Mouse (Mus musculus): ENCODE results near the gene Scgb2b15.
"Not testable (repeated sequence)": the region's sequence is repeated elsewhere in the genome, so short reads cannot be mapped to it uniquely, and the experiment has no call there.

The Scgb2b15 gene

DNA sequence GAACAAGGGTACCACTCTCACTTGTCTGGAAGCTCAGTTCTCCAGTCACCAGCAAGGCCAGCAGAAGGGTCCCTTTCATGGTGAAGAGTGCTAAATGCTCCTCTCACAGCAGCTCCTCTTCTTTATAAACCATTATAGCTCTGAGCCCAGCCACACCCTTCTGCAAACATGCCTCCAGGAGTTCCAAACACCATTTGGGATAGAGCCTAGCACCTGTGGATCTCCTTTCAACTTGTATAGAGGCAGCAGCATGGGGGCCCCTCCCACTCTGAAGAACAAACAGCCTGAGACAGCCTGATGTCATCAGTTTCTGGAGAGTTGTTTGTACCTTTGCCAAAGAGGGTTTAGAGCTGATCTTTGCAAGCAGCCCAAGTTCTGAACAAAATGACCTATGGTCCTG is at the start of gene Scgb2b15:
Gene Scgb2b15 (minus strand): TSS at position 101 of the 400 bp plus-strand sequence.
- DNase-seq (ENCODE audit: low spot score in 2 of 2): not testable (repeated sequence)

- not testable (repeated sequence) for DNase-seq (ENCODE audit: low spot score in 2 of 2)
These were observed 6.8 kb upstream of the Scgb2b15 start, which contains the start of gene Scgb1b15 for GRCm38 (mm10) chr7:32836254-32836653. Gene Scgb1b15 (plus strand): TSS chr7:32836554.
